In the genomic region with DNA sequence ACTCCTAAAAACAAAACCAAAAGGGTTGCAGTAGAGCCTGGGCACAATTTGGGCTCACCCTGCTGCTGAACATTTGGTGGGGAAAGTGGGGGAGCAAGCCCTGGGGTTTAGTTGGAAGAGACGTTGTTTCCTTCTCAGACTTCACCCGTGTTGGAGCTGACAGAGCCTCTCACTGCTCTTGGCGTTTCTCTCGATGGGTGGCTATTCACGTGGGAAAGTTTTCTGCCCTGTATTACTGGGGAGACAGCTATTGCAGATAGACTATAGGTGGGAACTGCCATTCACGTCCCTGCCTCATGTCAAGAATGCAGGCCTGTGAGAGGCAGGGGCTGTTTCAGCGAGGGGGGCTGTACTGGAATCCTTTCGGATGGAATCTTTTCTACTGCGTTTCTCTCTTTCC, we compare ENCODE assay signal across 8 mouse cellular contexts. TPM values are rescaled to one million over a fixed set of nuclear protein-coding genes. Genes with fewer than 3 reads are reported as not detected.
DNase-seq lines count a peak whose midpoint lies in the region; ATAC-seq and TF ChIP-seq lines count a peak whose summit lies in the region.

No protein-coding gene starts in this region.

- H3K4me1 ChIP-seq in kidney, postnatal 0 days (replicated peaks; ENCODE audit: insufficient read depth, low read length) = peaks cover 49% of the 10 kb centered on the region
- H3K4me1 ChIP-seq in embryonic facial prominence, embryonic 15.5 days = peaks cover 79% of the 10 kb centered on the region
- H3K4me1 ChIP-seq in hindbrain, embryonic 13.5 days (replicated peaks) = peaks cover 55% of the 10 kb centered on the region
- H3K4me1 ChIP-seq in midbrain, embryonic 16.5 days (ENCODE audit: control insufficient read depth, insufficient read depth, low read length) = peaks cover 32% of the 10 kb centered on the region

- no peaks in the 10 kb centered on the region for H3K27me3 ChIP-seq in kidney, postnatal 0 days (ENCODE audit: insufficient read depth, low read length)
- H3K27me3 ChIP-seq in embryonic facial prominence, embryonic 15.5 days = no peaks in the 10 kb centered on the region
- no peaks in the 10 kb centered on the region for H3K27me3 ChIP-seq in hindbrain, embryonic 13.5 days
- no peaks in the 10 kb centered on the region for H3K27me3 ChIP-seq in midbrain, embryonic 16.5 days (ENCODE audit: control insufficient read depth, insufficient read depth, low read depth, low read length)

- no peak for TF ChIP-seq CTCF in kidney, postnatal 0 days (IDR thresholded peaks at IDR 0.05; ENCODE audit: low read depth)

- 0 out of 2 replicates have a peak overlapping the region, but pooled peaks have one; percentile 13 for H3K4me2 ChIP-seq in kidney, postnatal 0 days (ENCODE audit: low read length)
- peak overlapping the region; percentile 3 for H3K4me2 ChIP-seq in embryonic facial prominence, embryonic 15.5 days (replicated peaks)
- H3K4me2 ChIP-seq in hindbrain, embryonic 13.5 days = peak overlapping the region; percentile 17; the same call in 1 of the 2 replicates
- H3K4me2 ChIP-seq in midbrain, embryonic 16.5 days (ENCODE audit: low read length) = peak overlapping the region; percentile 2; the same call in 1 of the 2 replicates

- no peak overlapping the region for H3K4me3 ChIP-seq in kidney, postnatal 0 days (replicated peaks; ENCODE audit: low read depth, low read length)
- H3K4me3 ChIP-seq in embryonic facial prominence, embryonic 15.5 days (replicated peaks) = no peak overlapping the region
- no peak overlapping the region for H3K4me3 ChIP-seq in hindbrain, embryonic 13.5 days
- H3K4me3 ChIP-seq in midbrain, embryonic 16.5 days (ENCODE audit: low read depth, low read length) = no peak overlapping the region

- no peaks in the 10 kb centered on the region for H3K36me3 ChIP-seq in kidney, postnatal 0 days (ENCODE audit: insufficient read depth, low read length)
- no peaks in the 10 kb centered on the region for H3K36me3 ChIP-seq in embryonic facial prominence, embryonic 15.5 days
- no peaks in the 10 kb centered on the region for H3K36me3 ChIP-seq in hindbrain, embryonic 13.5 days
- no peaks in the 10 kb centered on the region for H3K36me3 ChIP-seq in midbrain, embryonic 16.5 days (ENCODE audit: control insufficient read depth, insufficient read depth, low read length)

- no peaks in the 10 kb centered on the region for H3K9me3 ChIP-seq in kidney, postnatal 0 days (replicated peaks; ENCODE audit: low read length)
- H3K9me3 ChIP-seq in embryonic facial prominence, embryonic 15.5 days (replicated peaks) = no peaks in the 10 kb centered on the region
- no peaks in the 10 kb centered on the region for H3K9me3 ChIP-seq in hindbrain, embryonic 13.5 days
- no peaks in the 10 kb centered on the region for H3K9me3 ChIP-seq in midbrain, embryonic 16.5 days (replicated peaks; ENCODE audit: control insufficient read depth, low read length, poor library complexity, severe bottlenecking)

- no peak for ATAC-seq in kidney, postnatal 0 days (replicated peaks; ENCODE audit: low FRiP score, low read depth)
- 0 out of 2 replicates have a peak, but pooled peaks have one; percentile 27 for ATAC-seq in embryonic facial prominence, embryonic 15.5 days (ENCODE audit: insufficient number of reproducible peaks, low FRiP score, low TSS enrichment, low read depth)
- ATAC-seq in hindbrain, embryonic 13.5 days (ENCODE audit: low FRiP score) = peak; percentile 16; the same call in 1 of the 2 replicates
- ATAC-seq in midbrain, embryonic 16.5 days = peak; percentile 18; the same call in 1 of the 2 replicates

- no peak for DNase-seq in kidney, postnatal 0 days (ENCODE audit: low spot score)
- DNase-seq in kidney, postnatal 14 days = no peak
- DNase-seq in gastrocnemius, postnatal 4 days (ENCODE audit: low spot score in 2 of 2) = no peak
- DNase-seq in natural killer cell, adult 2 months (ENCODE audit: low spot score in 2 of 2) = no peak
- DNase-seq in spleen, adult 12 weeks (ENCODE audit: low spot score) = no peak

- WGBS in kidney, postnatal 0 days = 36% methylated on average over 9 of the region's 9 CpGs
- WGBS in embryonic facial prominence, embryonic 15.5 days = 8% methylated on average over 9 of the region's 9 CpGs
- WGBS in hindbrain, embryonic 13.5 days = 26% methylated on average over 9 of the region's 9 CpGs
- 15% methylated on average over 9 of the region's 9 CpGs for WGBS in midbrain, embryonic 16.5 days

- 0 out of 2 replicates have a peak overlapping the region, but pooled peaks have one; percentile 37 for H3K9ac ChIP-seq in kidney, postnatal 0 days (ENCODE audit: low read depth, low read length)
- H3K9ac ChIP-seq in embryonic facial prominence, embryonic 15.5 days = no peak overlapping the region
- H3K9ac ChIP-seq in hindbrain, embryonic 13.5 days = no peak overlapping the region
- no peak overlapping the region for H3K9ac ChIP-seq in midbrain, embryonic 16.5 days (ENCODE audit: low read depth, low read length)

- peak overlapping the region; percentile 77 for H3K27ac ChIP-seq in kidney, postnatal 0 days
- peak overlapping the region; percentile 93 for H3K27ac ChIP-seq in embryonic facial prominence, embryonic 15.5 days (replicated peaks)
- peak overlapping the region; percentile 86 for H3K27ac ChIP-seq in hindbrain, embryonic 13.5 days
- peak overlapping the region; percentile 65 for H3K27ac ChIP-seq in midbrain, embryonic 16.5 days (ENCODE audit: low read length)

RNA-seq across cellular contexts. Expression of a gene that starts 50.5 kb away (rescaled TPM):
- 25.2 and 26.0 TPM in 2 replicates for polyA plus RNA-seq in kidney, postnatal 0 days (2015; fragmentation: Nextera tagmentation; extraction: Ambion mirVana)
- 30.6 and 31.8 TPM in 2 replicates for polyA plus RNA-seq in embryonic facial prominence, embryonic 15.5 days (2015; fragmentation: Nextera tagmentation; extraction: Ambion mirVana)
- polyA plus RNA-seq in hindbrain, embryonic 13.5 days (2015; fragmentation: Nextera tagmentation; extraction: Ambion mirVana) = 11.1 and 12.0 TPM in 2 replicates
- polyA plus RNA-seq in midbrain, embryonic 16.5 days (2015; fragmentation: Nextera tagmentation; extraction: Ambion mirVana) = 6.6 and 7.0 TPM in 2 replicates
- total RNA-seq in gastrocnemius, postnatal 4 days (2021) = 10 to 100 TPM; 63.4 to 63.7 TPM
